Mouse (Mus musculus) frontal cortex, adult (tissue): ENCODE data around the gene Scnm1.
"Not testable (repeated sequence)": the region's sequence is repeated elsewhere in the genome, so short reads cannot be mapped to it uniquely, and the experiment has no call there.

Source experiments
- ATAC-seq: cut with Nextera tagmentation; 2 replicates; pipeline ENCODE4 v1.9.2; 2017; ENCODE audit warnings: mild to moderate bottlenecking, moderate library complexity, mixed read lengths; ENCODE audit not compliant: low TSS enrichment

Gene Scnm1

GRCm38 (mm10) chr3:95107308-95107707 is 26.5 kb downstream of the Scnm1 start:
- not testable (repeated sequence) for ATAC-seq

- peak; percentile 78 for ATAC-seq
Observed at GRCm38 (mm10) chr3:95106338-95107117, 27.3 kb downstream of the Scnm1 start, which contains the start of gene Pip5k1a. Pip5k1a (minus strand) TSS chr3:95106930.

- ATAC-seq, result peak; percentile 39; the same call in 1 of the 2 replicates
Observed at GRCm38 (mm10) chr3:95105586-95106337, 28.0 kb downstream of the Scnm1 start.

- peak; percentile 57 for ATAC-seq
Observed at GRCm38 (mm10) chr3:95105121-95105520, 28.7 kb downstream of the Scnm1 start.

- no peak for ATAC-seq
Observed at GRCm38 (mm10) chr3:95100854-95101253, 33.0 kb downstream of the Scnm1 start.

- ATAC-seq, result peak; percentile 93
Observed at GRCm38 (mm10) chr3:95088071-95088470, 45.7 kb downstream of the Scnm1 start.
